Mouse (Mus musculus): Measurements from ENCODE around the gene Slc22a14. TPM values are rescaled to one million over a fixed set of nuclear protein-coding genes. Genes with fewer than 3 reads are reported as not detected.
A peak's percentile ranks its signal among the peaks of the same experiment; 100 is the strongest.

The Slc22a14 gene
- total and polyA plus RNA-seq, 3 experiments, result not detected

- Histone ChIP-seq H3K36me3 (ENCODE audit: control insufficient read depth in 1 of 2, insufficient read depth in 2 of 2, low read length in 2 of 2) (peaks cover 0 to 2% of the 10 kb centered on the region in 2 experiments; a peak in 1 of 4 replicates), H3K4me3 (ENCODE audit: control insufficient read depth in 1 of 2, insufficient read depth in 1 of 2, low read depth in 2 of 2, low read length in 2 of 2) (peak within 1 kb of the TSS; percentile 77 to 92), H3K27ac (ENCODE audit: control insufficient read depth, low read depth, low read length) (peak within 1 kb of the TSS; percentile 85), H3K79me2 (ENCODE audit: control insufficient read depth, insufficient read depth, low read length, poor library complexity) (peaks cover 9% of the 10 kb centered on the region), H3K4me1 (ENCODE audit: control insufficient read depth in 1 of 2, insufficient read depth in 2 of 2, low read length in 2 of 2) (peaks cover 0 to 9% of the 10 kb centered on the region in 2 experiments; a peak in 3 of 4 replicates), H3K9me3 (replicated peaks; ENCODE audit: insufficient read depth, low read length) (no peaks in the 10 kb centered on the region), H3K27me3 (ENCODE audit: control insufficient read depth in 1 of 2, insufficient read depth in 2 of 2, low read length in 2 of 2) (no peaks in the 10 kb centered on the region), H3K9ac (ENCODE audit: control insufficient read depth, low read depth, low read length, poor library complexity, severe bottlenecking) (peak within 1 kb of the TSS; percentile 92)
- peak; percentile 91 for DNase-seq (ENCODE audit: low read depth, low spot score)
- TF ChIP-seq BHLHE40 (IDR thresholded peaks at IDR 0.05; ENCODE audit: borderline replicate concordance, low read depth, low read length) (peak; percentile 52; the same call in 1 of the 2 replicates), ZMIZ1 (IDR thresholded peaks at IDR 0.05; ENCODE audit: low read depth, low read length) (no peak; the same call in 1 of the 2 replicates), SIN3A (IDR thresholded peaks at IDR 0.05; ENCODE audit: low read length) (peak; percentile 58; the same call in 1 of the 2 replicates), GABPA (IDR thresholded peaks at IDR 0.05; ENCODE audit: low read depth, low read length) (no peak), ETS1 (IDR thresholded peaks at IDR 0.05; ENCODE audit: low read depth, low read length) (no peak), USF2 (IDR thresholded peaks at IDR 0.05; ENCODE audit: borderline replicate concordance in 1 of 2, insufficient read depth in 1 of 2, low read depth in 1 of 2, low read length in 2 of 2) (no peak), ZNF384 (IDR thresholded peaks at IDR 0.05; ENCODE audit: low read depth, low read length) (no peak), EP300 (IDR thresholded peaks at IDR 0.05; ENCODE audit: low read depth in 1 of 2, low read length in 2 of 2) (no peak), ZKSCAN1 (IDR thresholded peaks at IDR 0.05; ENCODE audit: low read depth, low read length) (no peak), CTCF (IDR thresholded peaks at IDR 0.05 in 2 of 3, conservative IDR thresholded peaks at IDR 0.05 in 1 of 3; ENCODE audit: control insufficient read depth in 1 of 3, insufficient read depth in 1 of 3, low read depth in 2 of 3, low read length in 3 of 3, poor library complexity in 1 of 3, severe bottlenecking in 1 of 3) (peak in 1 of 3 experiments; percentile 0; a peak in 1 of 6 replicates), TBP (IDR thresholded peaks at IDR 0.05; ENCODE audit: low read depth, low read length) (peak; percentile 27; the same call in 1 of the 2 replicates), MAZ (IDR thresholded peaks at IDR 0.05; ENCODE audit: low read depth, low read length) (no peak), ELF1 (IDR thresholded peaks at IDR 0.05; ENCODE audit: low read depth, low read length) (peak; percentile 52; the same call in 1 of the 2 replicates), HCFC1 (IDR thresholded peaks at IDR 0.05; ENCODE audit: low read depth, low read length) (no peak), MXI1 (IDR thresholded peaks at IDR 0.05; ENCODE audit: low read depth, low read length) (peak; percentile 76), NRF1 (IDR thresholded peaks at IDR 0.05; ENCODE audit: insufficient read depth, low read depth, low read length, poor library complexity, severe bottlenecking) (no peak), TAL1 (IDR thresholded peaks at IDR 0.05; ENCODE audit: low read length) (no peak), SMC3 (IDR thresholded peaks at IDR 0.05; ENCODE audit: low read depth, low read length) (no peak), USF1 (IDR thresholded peaks at IDR 0.05; ENCODE audit: low read depth, low read length) (no peak), ZC3H11A (IDR thresholded peaks at IDR 0.05; ENCODE audit: low read depth, low read length) (no peak), CHD1 (IDR thresholded peaks at IDR 0.05; ENCODE audit: low read depth, low read length) (no peak), TCF12 (IDR thresholded peaks at IDR 0.05; ENCODE audit: low read depth, low read length) (no peak; the same call in 1 of the 2 replicates), RCOR1 (IDR thresholded peaks at IDR 0.05; ENCODE audit: low read depth, low read length) (no peak), POLR2A (IDR thresholded peaks at IDR 0.05; ENCODE audit: control insufficient read depth in 1 of 2, insufficient read depth in 1 of 2, low read depth in 1 of 2, low read length in 2 of 2, poor library complexity in 1 of 2) (peak; percentile 26 to 78; a peak in 1 of 4 replicates), MYC (IDR thresholded peaks at IDR 0.05; ENCODE audit: low read depth, low read length) (0 out of 2 replicates have a peak, but pooled peaks have one; percentile 62), JUND (IDR thresholded peaks at IDR 0.05; ENCODE audit: low read depth, low read length) (no peak), GATA1 (IDR thresholded peaks at IDR 0.05; ENCODE audit: low read depth, low read length) (no peak), RAD21 (IDR thresholded peaks at IDR 0.05; ENCODE audit: low read depth, low read length) (no peak), MAFK (IDR thresholded peaks at IDR 0.05; ENCODE audit: borderline replicate concordance, low read depth, low read length) (no peak), NELFE (IDR thresholded peaks at IDR 0.05; ENCODE audit: low read depth, low read length) (peak; percentile 57), POLR2AphosphoS5 (IDR thresholded peaks at IDR 0.05; ENCODE audit: borderline replicate concordance, low read depth, low read length) (no peak), E2F4 (IDR thresholded peaks at IDR 0.05; ENCODE audit: borderline replicate concordance, low read depth, low read length) (no peak), MAX (IDR thresholded peaks at IDR 0.05; ENCODE audit: low read length) (0 out of 2 replicates have a peak, but pooled peaks have one; percentile 62), UBTF (IDR thresholded peaks at IDR 0.05; ENCODE audit: borderline replicate concordance, insufficient read depth, low read depth, low read length) (no peak), CHD2 (IDR thresholded peaks at IDR 0.05; ENCODE audit: low read length) (no peak), POLR2AphosphoS2 (IDR thresholded peaks at IDR 0.05; ENCODE audit: low read length) (peak; percentile 71; the same call in 1 of the 2 replicates)
Measured at GRCm38 (mm10) chr9:119339558-119340211, 25.7 kb downstream of the Slc22a14 start, which contains the start of gene Acaa1a. Acaa1a (plus strand) TSS chr9:119339676.
